In the genomic region with DNA sequence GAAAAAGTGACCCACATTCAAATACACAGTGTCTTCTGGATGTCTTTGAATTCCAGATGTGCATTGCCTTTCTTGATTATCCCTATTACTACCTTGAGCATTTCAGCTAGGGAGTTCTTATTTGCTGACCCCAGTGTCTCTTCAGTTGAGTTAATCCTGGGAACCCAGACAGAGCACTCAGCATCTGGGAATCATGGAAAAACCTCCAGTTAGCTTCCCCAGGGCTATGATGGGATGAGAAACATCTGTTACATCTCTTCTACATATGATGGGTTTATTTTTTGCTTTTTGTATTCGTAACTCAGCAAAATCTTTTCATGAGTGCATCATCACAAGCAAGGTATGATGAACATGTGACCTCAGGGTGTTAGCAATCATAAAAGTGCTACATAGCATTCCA, we compare ENCODE assay signal across 25 mouse cellular contexts.
DNase-seq lines count a peak whose midpoint lies in the region; ATAC-seq and TF ChIP-seq lines count a peak whose summit lies in the region.
"Had no signal": no experiment of that assay in that cellular context is flagged by ENCODE, and none has a peak within 500 bp of the region (broad histone marks: within the 10 kb centered on the region; RNA-seq: fewer than 3 reads in every experiment).

No protein-coding gene starts in this region.

- no peaks in the 10 kb centered on the region for H3K27me3 ChIP-seq in embryonic facial prominence, embryonic 11.5 days (ENCODE audit: control insufficient read depth, insufficient read depth, low read length)
- no peaks in the 10 kb centered on the region for H3K27me3 ChIP-seq in embryonic facial prominence, embryonic 10.5 days (replicated peaks; ENCODE audit: low read depth, poor library complexity, severe bottlenecking)
- no peaks in the 10 kb centered on the region for H3K27me3 ChIP-seq in lung, embryonic 14.5 days (ENCODE audit: insufficient read depth, low read length)
- H3K27me3 ChIP-seq in hindbrain, embryonic 10.5 days (ENCODE audit: insufficient read depth, poor library complexity, severe bottlenecking), result no peaks in the 10 kb centered on the region
- H3K27me3 ChIP-seq: CH12.LX; forebrain, embryonic 13.5 days had no signal

- no peak for TF ChIP-seq CTCF in lung, embryonic 14.5 days (IDR thresholded peaks at IDR 0.05; ENCODE audit: low read depth)

- no peak for ATAC-seq in embryonic facial prominence, embryonic 11.5 days (replicated peaks; ENCODE audit: insufficient number of reproducible peaks, low FRiP score, low TSS enrichment, low read depth)
- no peak for ATAC-seq in lung, embryonic 14.5 days (ENCODE audit: insufficient read depth)
- ATAC-seq: forebrain, embryonic 13.5 days; forebrain, embryonic 16.5 days; hindbrain, postnatal 0 days; inflammation-experienced regulatory T-cells, adult 6 months; intestine, embryonic 16.5 days had no signal

- no peak overlapping the region for H3K4me2 ChIP-seq in embryonic facial prominence, embryonic 11.5 days (ENCODE audit: low read depth, low read length)
- no peak overlapping the region for H3K4me2 ChIP-seq in lung, embryonic 14.5 days
- H3K4me2 ChIP-seq: forebrain, embryonic 13.5 days; heart, embryonic 11.5 days; hindbrain, embryonic 14.5 days had no signal

- H3K9me3 ChIP-seq in embryonic facial prominence, embryonic 11.5 days (replicated peaks; ENCODE audit: control insufficient read depth, low read length), result no peaks in the 10 kb centered on the region
- no peaks in the 10 kb centered on the region for H3K9me3 ChIP-seq in embryonic facial prominence, embryonic 10.5 days
- H3K9me3 ChIP-seq in lung, embryonic 14.5 days (ENCODE audit: low read depth, low read length), result no peaks in the 10 kb centered on the region
- no peaks in the 10 kb centered on the region for H3K9me3 ChIP-seq in hindbrain, embryonic 10.5 days
- H3K9me3 ChIP-seq: forebrain, embryonic 10.5 days; forebrain, embryonic 13.5 days; G1E had no signal

- H3K4me3 ChIP-seq in embryonic facial prominence, embryonic 11.5 days (ENCODE audit: low read depth, low read length), result no peak overlapping the region
- no peak overlapping the region for H3K4me3 ChIP-seq in embryonic facial prominence, embryonic 10.5 days
- no peak overlapping the region for H3K4me3 ChIP-seq in lung, embryonic 14.5 days (ENCODE audit: low read depth, low read length)
- H3K4me3 ChIP-seq in hindbrain, embryonic 10.5 days, result no peak overlapping the region
- H3K4me3 ChIP-seq: forebrain, embryonic 10.5 days; forebrain, embryonic 13.5 days; gastrocnemius, adult 2 months had no signal

- H3K4me1 ChIP-seq in embryonic facial prominence, embryonic 11.5 days (ENCODE audit: control insufficient read depth, insufficient read depth, low read length), result no peaks in the 10 kb centered on the region
- H3K4me1 ChIP-seq in embryonic facial prominence, embryonic 10.5 days, result no peaks in the 10 kb centered on the region
- H3K4me1 ChIP-seq in lung, embryonic 14.5 days (ENCODE audit: insufficient read depth), result no peaks in the 10 kb centered on the region
- H3K4me1 ChIP-seq in hindbrain, embryonic 10.5 days (replicated peaks), result no peaks in the 10 kb centered on the region
- H3K4me1 ChIP-seq: forebrain, embryonic 10.5 days; forebrain, embryonic 13.5 days had no signal

- WGBS in embryonic facial prominence, embryonic 11.5 days, result 66% methylated on average over 1 of the region's 1 CpGs
- WGBS in embryonic facial prominence, embryonic 10.5 days, result 74% methylated on average over 1 of the region's 1 CpGs
- 40% methylated on average over 1 of the region's 1 CpGs for WGBS in lung, embryonic 14.5 days
- 86% methylated on average over 1 of the region's 1 CpGs for WGBS in hindbrain, embryonic 10.5 days

- no peaks in the 10 kb centered on the region for H3K36me3 ChIP-seq in embryonic facial prominence, embryonic 11.5 days (replicated peaks; ENCODE audit: control insufficient read depth, insufficient read depth, low read depth, low read length)
- no peaks in the 10 kb centered on the region for H3K36me3 ChIP-seq in embryonic facial prominence, embryonic 10.5 days (replicated peaks)
- no peaks in the 10 kb centered on the region for H3K36me3 ChIP-seq in lung, embryonic 14.5 days (ENCODE audit: insufficient read depth)
- no peaks in the 10 kb centered on the region for H3K36me3 ChIP-seq in hindbrain, embryonic 10.5 days
- H3K36me3 ChIP-seq: forebrain, embryonic 10.5 days; G1E had no signal

- no peak overlapping the region for H3K27ac ChIP-seq in embryonic facial prominence, embryonic 11.5 days (replicated peaks; ENCODE audit: low read depth, low read length)
- no peak overlapping the region for H3K27ac ChIP-seq in embryonic facial prominence, embryonic 10.5 days (replicated peaks)
- H3K27ac ChIP-seq in lung, embryonic 14.5 days (ENCODE audit: low read depth), result no peak overlapping the region
- H3K27ac ChIP-seq in hindbrain, embryonic 10.5 days, result no peak overlapping the region
- H3K27ac ChIP-seq: forebrain, embryonic 10.5 days; forebrain, embryonic 13.5 days; gastrocnemius, adult 2 months; hindbrain, embryonic 14.5 days; hindbrain, postnatal 0 days had no signal

- no peak overlapping the region for H3K9ac ChIP-seq in embryonic facial prominence, embryonic 11.5 days (replicated peaks; ENCODE audit: low read length)
- no peak overlapping the region for H3K9ac ChIP-seq in lung, embryonic 14.5 days
- H3K9ac ChIP-seq: forebrain, embryonic 13.5 days; hindbrain, embryonic 14.5 days had no signal

- peak; percentile 28 for DNase-seq in embryonic facial prominence, embryonic 11.5 days (ENCODE audit: low spot score)
- DNase-seq in embryonic facial prominence, embryonic 10.5 days (ENCODE audit: low spot score), result no peak
- peak; percentile 1 to 8 for DNase-seq in heart, adult 18-20 months
- no peak for DNase-seq in heart, adult 8-10 months (ENCODE audit: low spot score)
- peak; percentile 6 for DNase-seq in lung, embryonic 14.5 days
- DNase-seq in lung, postnatal 36 days, result no peak
- no peak for DNase-seq in hindbrain, embryonic 10.5 days (ENCODE audit: low spot score)
- DNase-seq in layer of hippocampus, adult 9-10 months (ENCODE audit: low spot score), result no peak
- DNase-seq: adrenal gland, adult 2 months; adrenal gland, postnatal 14 days; cerebellum, adult 11 months; cerebellum, adult 2 months; cerebellum, adult 9-11 months; cerebellum, postnatal 25 days had no signal

Comparison
In these comparisons a context has a peak if more than half of its experiments do, and no peak if none do; other contexts are left out.
1. DNase-seq: peak in embryonic facial prominence, embryonic 11.5 days (single experiment), heart, adult 18-20 months (2 of 2) and lung, embryonic 14.5 days (single experiment); none in embryonic facial prominence, embryonic 10.5 days (single experiment), heart, adult 8-10 months (single experiment), lung, postnatal 36 days (single experiment), hindbrain, embryonic 10.5 days (single experiment) and layer of hippocampus, adult 9-10 months (single experiment).